Comparison of ENCODE assay signal across 8 mouse cellular contexts in genomic region chr11:102407834-102408215, GRCm38 (mm10). TPM values are rescaled to one million over a fixed set of nuclear protein-coding genes. Genes with fewer than 3 reads are reported as not detected.
DNase-seq lines count a peak whose midpoint lies in the region; ATAC-seq and TF ChIP-seq lines count a peak whose summit lies in the region.

Gene Slc25a39 (minus strand): TSS chr11:102407946.

- no peaks in the 10 kb centered on the region for H3K27me3 ChIP-seq in kidney, postnatal 0 days (ENCODE audit: insufficient read depth, low read length)
- no peaks in the 10 kb centered on the region for H3K27me3 ChIP-seq in forebrain, embryonic 15.5 days
- H3K27me3 ChIP-seq in hindbrain, embryonic 13.5 days, result no peaks in the 10 kb centered on the region
- H3K27me3 ChIP-seq in liver, embryonic 15.5 days, result peaks cover under 1% of the 10 kb centered on the region; the same call in 1 of the 2 replicates

- peak within 1 kb of the TSS; percentile 61 for H3K4me2 ChIP-seq in kidney, postnatal 0 days (ENCODE audit: low read length)
- peak within 1 kb of the TSS; percentile 96 for H3K4me2 ChIP-seq in forebrain, embryonic 15.5 days (replicated peaks)
- peak within 1 kb of the TSS; percentile 93 for H3K4me2 ChIP-seq in hindbrain, embryonic 13.5 days
- peak within 1 kb of the TSS; percentile 95 for H3K4me2 ChIP-seq in liver, embryonic 15.5 days

- H3K9me3 ChIP-seq in kidney, postnatal 0 days (replicated peaks; ENCODE audit: low read length), result no peaks in the 10 kb centered on the region
- no peaks in the 10 kb centered on the region for H3K9me3 ChIP-seq in forebrain, embryonic 15.5 days
- H3K9me3 ChIP-seq in hindbrain, embryonic 13.5 days, result no peaks in the 10 kb centered on the region
- no peaks in the 10 kb centered on the region for H3K9me3 ChIP-seq in liver, embryonic 15.5 days (replicated peaks)

- WGBS in kidney, postnatal 0 days, result under 1% methylated on average over 19 of the region's 19 CpGs
- 1% methylated on average over 19 of the region's 19 CpGs for WGBS in forebrain, embryonic 15.5 days
- 1% methylated on average over 19 of the region's 19 CpGs for WGBS in hindbrain, embryonic 13.5 days
- under 1% methylated on average over 19 of the region's 19 CpGs for WGBS in liver, embryonic 15.5 days (ENCODE audit: insufficient replicate concordance)

- peak within 1 kb of the TSS; percentile 62 for H3K4me3 ChIP-seq in kidney, postnatal 0 days (replicated peaks; ENCODE audit: low read depth, low read length)
- H3K4me3 ChIP-seq in forebrain, embryonic 15.5 days, result peak within 1 kb of the TSS; percentile 89
- H3K4me3 ChIP-seq in hindbrain, embryonic 13.5 days, result peak within 1 kb of the TSS; percentile 77
- peak within 1 kb of the TSS; percentile 92 for H3K4me3 ChIP-seq in liver, embryonic 15.5 days (replicated peaks)

- no peak for DNase-seq in kidney, postnatal 0 days (ENCODE audit: low spot score)
- no peak for DNase-seq in kidney, adult 8-10 months
- DNase-seq in adipocyte (ENCODE audit: low spot score), result peak; percentile 75
- no peak for DNase-seq in right cerebral cortex, postnatal 10 days (ENCODE audit: low spot score in 2 of 2)
- no peak for DNase-seq in spleen, postnatal 4 days (ENCODE audit: low spot score in 2 of 2)

- H3K9ac ChIP-seq in kidney, postnatal 0 days (ENCODE audit: low read depth, low read length), result peak within 1 kb of the TSS; percentile 73
- peak within 1 kb of the TSS; percentile 89 for H3K9ac ChIP-seq in forebrain, embryonic 15.5 days (replicated peaks)
- H3K9ac ChIP-seq in hindbrain, embryonic 13.5 days, result peak within 1 kb of the TSS; percentile 93
- H3K9ac ChIP-seq in liver, embryonic 15.5 days, result peak within 1 kb of the TSS; percentile 99

- peaks cover 13% of the 10 kb centered on the region for H3K4me1 ChIP-seq in kidney, postnatal 0 days (replicated peaks; ENCODE audit: insufficient read depth, low read length)
- peaks cover 43% of the 10 kb centered on the region for H3K4me1 ChIP-seq in forebrain, embryonic 15.5 days
- peaks cover 34% of the 10 kb centered on the region for H3K4me1 ChIP-seq in hindbrain, embryonic 13.5 days (replicated peaks)
- H3K4me1 ChIP-seq in liver, embryonic 15.5 days (replicated peaks), result peaks cover 71% of the 10 kb centered on the region

- peak; percentile 2; the same call in 1 of the 2 replicates for ATAC-seq in kidney, postnatal 0 days (replicated peaks; ENCODE audit: low FRiP score, low read depth)
- no peak for ATAC-seq in forebrain, embryonic 15.5 days (replicated peaks)
- ATAC-seq in hindbrain, embryonic 13.5 days (ENCODE audit: low FRiP score), result no peak
- peak; percentile 21; the same call in 1 of the 2 replicates for ATAC-seq in liver, embryonic 15.5 days (ENCODE audit: insufficient read depth)

- TF ChIP-seq CTCF in kidney, postnatal 0 days (IDR thresholded peaks at IDR 0.05; ENCODE audit: low read depth), result no peak

- peaks cover 20% of the 10 kb centered on the region for H3K36me3 ChIP-seq in kidney, postnatal 0 days (ENCODE audit: insufficient read depth, low read length)
- peaks cover 17% of the 10 kb centered on the region for H3K36me3 ChIP-seq in forebrain, embryonic 15.5 days
- H3K36me3 ChIP-seq in hindbrain, embryonic 13.5 days, result peaks cover 22% of the 10 kb centered on the region
- H3K36me3 ChIP-seq in liver, embryonic 15.5 days (replicated peaks), result peaks cover 36% of the 10 kb centered on the region

- H3K27ac ChIP-seq in kidney, postnatal 0 days, result peak within 1 kb of the TSS; percentile 92
- H3K27ac ChIP-seq in forebrain, embryonic 15.5 days (replicated peaks), result peak within 1 kb of the TSS; percentile 86
- peak within 1 kb of the TSS; percentile 92 for H3K27ac ChIP-seq in hindbrain, embryonic 13.5 days
- peak within 1 kb of the TSS; percentile 98 for H3K27ac ChIP-seq in liver, embryonic 15.5 days (replicated peaks)

RNA-seq across cellular contexts. Expression of gene Slc25a39, which starts in this region (rescaled TPM):
- polyA plus RNA-seq in kidney, postnatal 0 days (2015; fragmentation: Nextera tagmentation; extraction: Ambion mirVana), result 352 and 383 TPM in 2 replicates
- polyA plus RNA-seq in forebrain, embryonic 15.5 days (2015; fragmentation: Nextera tagmentation; extraction: Ambion mirVana), result 144 TPM in 2 replicates
- polyA plus RNA-seq in hindbrain, embryonic 13.5 days (2015; fragmentation: Nextera tagmentation; extraction: Ambion mirVana), result 139 and 147 TPM in 2 replicates
- polyA plus RNA-seq in liver, embryonic 15.5 days (2015; fragmentation: Nextera tagmentation; extraction: Ambion mirVana), result 451 and 525 TPM in 2 replicates

Comparison
In these comparisons a context has a peak if more than half of its experiments do, and no peak if none do; other contexts are left out.
1. ATAC-seq: peak in kidney, postnatal 0 days (single experiment) and liver, embryonic 15.5 days (single experiment); none in forebrain, embryonic 15.5 days (single experiment) and hindbrain, embryonic 13.5 days (single experiment).
2. Peak in every context shown above with its lines, with median percentiles within 50 percentile points of each other: H3K27ac ChIP-seq, H3K4me2 ChIP-seq, H3K4me3 ChIP-seq and H3K9ac ChIP-seq.